Mouse (Mus musculus) embryonic fibroblast, embryonic 13.5 days (primary cell): ENCODE measurements around the gene Olfr76. TPM values are rescaled to one million over a fixed set of nuclear protein-coding genes. Genes with fewer than 3 reads are reported as not detected.
"Not testable (repeated sequence)": the region's sequence is repeated elsewhere in the genome, so short reads cannot be mapped to it uniquely, and the experiment has no call there.

ENCODE experiments used
- H3K27ac ChIP-seq: 2 replicates; pipeline ENCODE4 v1.5.1; 2012; ENCODE audit warnings: low read length, control low read depth, inconsistent platforms; ENCODE audit not compliant: insufficient read depth
- H3K4me1 ChIP-seq: 2 replicates; pipeline ENCODE4 v1.6.1; 2011; ENCODE audit warnings: low read length; ENCODE audit not compliant: control insufficient read depth, insufficient read depth
- H3K4me3 ChIP-seq: 2 replicates; pipeline ENCODE4 v1.5.1; 2011; ENCODE audit warnings: mild to moderate bottlenecking, control low read depth, low read length; ENCODE audit not compliant: insufficient read depth
- CTCF ChIP-seq: IDR thresholded peaks from 2 replicates; pipeline ENCODE4 v1.5.1; 2011; ENCODE audit warnings: mild to moderate bottlenecking, control low read depth, low read length, moderate library complexity, borderline replicate concordance; ENCODE audit not compliant: insufficient read depth
- POLR2A ChIP-seq: IDR thresholded peaks from 2 replicates; pipeline ENCODE4 v1.6.1; 2011; ENCODE audit warnings: low read depth, mild to moderate bottlenecking, control low read depth, low read length, moderate library complexity
- polyA plus RNA-seq: library from polyadenylated mRNA; stranded (reverse); fragments of >200 nt; gene quantifications from 2 replicates; pipeline ENCODE4 v1.2.4, GENCODE M21; 2011; ENCODE audit warnings: low read depth; ENCODE audit not compliant: missing spikeins, insufficient read length

Olfr76 gene
- not detected in 2 replicates for polyA plus RNA-seq

DNA sequence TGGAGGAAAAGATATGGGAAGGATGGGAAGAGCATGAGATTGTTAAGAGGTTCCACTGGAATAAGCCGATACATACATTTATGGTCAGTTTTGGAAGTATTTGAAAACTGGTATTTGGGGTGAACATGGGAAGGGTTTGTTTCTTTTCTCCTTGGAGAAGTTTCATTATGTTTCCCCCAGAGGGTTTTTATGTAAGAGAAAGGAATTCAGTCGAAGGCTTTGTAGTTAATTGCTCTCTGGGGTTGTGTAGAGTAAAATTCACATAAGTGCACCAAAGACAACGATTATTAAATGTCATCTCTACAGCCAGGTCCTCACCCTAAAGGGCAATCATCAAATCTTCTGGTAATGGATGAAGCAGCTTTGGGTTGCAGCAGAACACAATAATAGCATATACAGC, at the start of gene Olfr76:
TSS of gene Olfr76 (minus strand) at position 101 of the 400 bp plus-strand sequence.
- Histone ChIP-seq H3K4me3 (no peak within 1 kb of the TSS), H3K4me1 (no peaks in the 10 kb centered on the region), H3K27ac (no peak within 1 kb of the TSS)
- TF ChIP-seq POLR2A: no peak
- no peak for TF ChIP-seq CTCF

GRCm38 (mm10) chr19:12170062-12170599, 47.1 kb upstream of the Olfr76 start, which contains the start of gene Olfr1555-ps1:
Gene Olfr1555-ps1, minus strand, starts transcription at chr19:12170112.
- H3K4me3 ChIP-seq, H3K4me1 ChIP-seq, H3K27ac ChIP-seq: not testable (repeated sequence)

- Histone ChIP-seq H3K27ac (no peak overlapping the region), H3K4me3 (no peak overlapping the region), H3K4me1 (no peaks in the 10 kb centered on the region)
- TF ChIP-seq POLR2A: no peak
- no peak for TF ChIP-seq CTCF
Observed at GRCm38 (mm10) chr19:12145452-12145851, 22.4 kb upstream of the Olfr76 start.

DNA sequence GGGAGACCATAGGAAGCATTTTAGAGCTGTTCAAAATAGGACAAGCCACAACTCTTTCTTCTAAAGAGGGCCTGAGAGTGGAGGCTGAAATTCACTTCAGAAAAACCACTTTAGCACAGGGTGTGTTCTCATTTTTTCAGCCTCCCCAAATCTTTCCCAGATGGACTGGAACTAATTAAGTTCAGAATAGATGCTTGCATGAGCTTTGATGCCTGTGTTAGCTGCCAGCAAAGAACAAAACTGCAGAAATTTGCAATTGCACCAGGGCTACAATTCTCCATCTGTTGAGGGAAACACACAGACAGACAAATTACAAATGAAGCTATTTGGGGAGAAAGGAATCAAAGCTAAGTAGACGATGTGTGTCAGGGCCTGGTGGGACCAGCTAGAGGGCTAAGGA, 20.4 kb upstream of the Olfr76 start:
- Histone ChIP-seq H3K27ac (no peak overlapping the region), H3K4me1 (no peaks in the 10 kb centered on the region), H3K4me3 (no peak overlapping the region)
- TF ChIP-seq POLR2A (no peak), CTCF (no peak)

DNA sequence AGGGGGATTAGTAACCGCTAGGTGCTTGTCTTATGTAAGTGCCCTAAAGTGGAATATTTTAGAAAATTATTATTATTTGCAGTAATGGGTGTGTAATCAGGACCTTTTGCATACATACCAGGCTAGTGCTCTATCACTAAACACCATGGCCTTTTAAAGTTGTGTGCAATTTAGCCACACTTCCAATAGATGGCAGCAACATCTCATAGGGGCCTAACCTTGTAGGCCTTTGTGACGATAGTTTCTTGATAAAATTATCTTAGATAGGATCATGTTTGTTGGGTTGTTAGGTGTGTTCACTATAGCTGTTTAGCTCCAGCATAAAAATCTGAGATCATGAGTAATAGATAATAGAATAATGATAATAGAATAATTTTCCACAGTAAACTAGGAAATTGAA, 11.3 kb upstream of the Olfr76 start:
- Histone ChIP-seq H3K4me1 (no peaks in the 10 kb centered on the region), H3K27ac (no peak overlapping the region), H3K4me3 (no peak overlapping the region)
- no peak for TF ChIP-seq CTCF
- TF ChIP-seq POLR2A: no peak

- Histone ChIP-seq H3K27ac (no peak overlapping the region), H3K4me1 (no peaks in the 10 kb centered on the region), H3K4me3 (no peak overlapping the region)
- TF ChIP-seq CTCF: no peak
- TF ChIP-seq POLR2A: no peak
Observed at GRCm38 (mm10) chr19:12116464-12116863, 6.5 kb downstream of the Olfr76 start.

DNA sequence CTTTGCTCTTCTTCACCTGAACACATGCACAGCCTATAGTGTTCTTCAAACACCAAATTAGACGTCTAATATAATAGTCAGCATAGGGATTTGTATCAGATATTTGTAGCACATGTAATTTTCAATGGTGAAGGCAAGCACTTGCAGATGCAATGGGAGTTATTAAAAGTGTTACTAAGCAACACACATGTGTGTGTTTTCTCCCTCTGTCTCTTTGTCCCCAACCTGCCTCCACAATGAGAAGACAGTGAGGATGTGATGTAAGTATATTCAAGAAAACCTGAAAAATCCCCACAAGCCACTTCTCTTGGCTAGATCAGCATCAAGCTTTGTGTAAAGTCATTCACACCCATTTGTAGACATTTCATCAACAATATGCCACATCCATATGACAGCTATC, 7.2 kb downstream of the Olfr76 start, which contains the start of gene Olfr1428:
TSS of gene Olfr1428 (minus strand) at position 101 of the 400 bp plus-strand sequence.
- TF ChIP-seq CTCF: no peak
- no peak for TF ChIP-seq POLR2A
- Histone ChIP-seq H3K4me1 (no peaks in the 10 kb centered on the region), H3K4me3 (no peak within 1 kb of the TSS), H3K27ac (no peak within 1 kb of the TSS)

GRCm38 (mm10) chr19:12113807-12114206, 9.2 kb downstream of the Olfr76 start:
- no peak overlapping the region for H3K27ac ChIP-seq
- TF ChIP-seq CTCF (no peak), POLR2A (no peak)
- no peaks in the 10 kb centered on the region for H3K4me1 ChIP-seq
- H3K4me3 ChIP-seq: no peak overlapping the region

DNA sequence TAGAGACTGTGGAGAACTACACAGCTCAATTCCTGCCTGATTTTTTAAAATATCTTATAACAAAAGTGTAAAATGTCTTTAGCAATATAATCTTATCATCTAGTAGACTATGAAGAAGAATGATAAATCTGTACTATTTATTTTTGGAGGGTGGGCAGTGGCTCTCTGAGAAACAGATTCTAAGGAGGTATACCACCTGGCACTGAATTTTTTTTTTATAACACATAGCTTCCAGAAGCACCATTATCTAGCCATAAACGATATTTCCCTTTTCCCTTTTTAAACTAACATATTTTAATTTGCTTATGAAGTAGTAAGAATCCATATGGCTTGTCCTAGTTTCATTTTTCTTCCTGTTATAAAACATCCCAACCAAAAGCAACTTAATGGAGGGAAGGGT, 18.5 kb downstream of the Olfr76 start:
- H3K27ac ChIP-seq: no peak overlapping the region
- no peak overlapping the region for H3K4me3 ChIP-seq
- TF ChIP-seq POLR2A: no peak
- TF ChIP-seq CTCF: no peak
- no peaks in the 10 kb centered on the region for H3K4me1 ChIP-seq

DNA sequence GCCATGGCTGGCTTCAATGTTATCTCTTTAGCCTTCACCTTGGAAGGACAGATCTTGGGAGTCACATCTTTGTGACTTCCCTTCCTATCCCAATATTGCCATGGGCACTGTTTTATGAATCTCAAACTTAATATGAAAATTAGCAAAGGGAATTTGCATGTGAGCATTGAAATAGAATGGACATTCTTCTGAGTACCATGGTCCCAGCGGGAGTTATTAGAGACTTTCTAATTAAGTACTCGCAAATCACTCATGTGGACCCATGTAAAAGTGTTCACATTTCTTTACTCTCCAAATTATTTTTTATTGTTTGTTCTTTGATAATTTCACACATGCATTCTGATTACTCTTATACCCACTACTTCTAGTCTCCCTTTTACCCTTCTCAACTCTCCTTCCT, 19.8 kb downstream of the Olfr76 start, which contains the start of gene Olfr1427:
TSS of gene Olfr1427 (minus strand) at position 101 of the 400 bp plus-strand sequence.
- Histone ChIP-seq H3K4me3 (no peak within 1 kb of the TSS), H3K27ac (no peak within 1 kb of the TSS), H3K4me1 (no peaks in the 10 kb centered on the region)
- no peak for TF ChIP-seq CTCF
- no peak for TF ChIP-seq POLR2A

DNA sequence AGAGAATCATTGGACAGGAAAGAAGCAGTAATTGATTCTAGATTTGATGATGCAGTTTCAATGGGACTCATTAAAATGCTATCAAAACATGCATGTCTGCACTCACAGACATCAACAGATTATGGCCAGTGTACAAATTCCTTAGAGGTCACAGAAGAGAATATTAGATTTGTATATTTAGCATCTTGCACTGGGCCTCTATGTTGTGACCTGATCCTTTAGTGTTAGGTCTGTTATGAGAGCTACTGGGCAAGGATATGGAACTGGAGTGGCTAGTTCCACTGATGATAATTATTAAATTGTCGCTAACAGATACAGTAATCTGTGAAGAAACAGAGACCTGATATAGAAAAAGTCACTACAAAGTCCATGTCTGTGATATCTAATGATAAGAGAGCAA, 31.1 kb downstream of the Olfr76 start, which contains the start of gene Olfr1426:
TSS of gene Olfr1426 (minus strand) at position 101 of the 400 bp plus-strand sequence.
- TF ChIP-seq POLR2A: no peak
- no peak for TF ChIP-seq CTCF
- H3K27ac ChIP-seq: no peak within 1 kb of the TSS

GRCm38 (mm10) chr19:12077631-12078030, 45.4 kb downstream of the Olfr76 start, which contains the start of gene Olfr1425:
Gene Olfr1425, minus strand, starts transcription at chr19:12077731.
- not testable (repeated sequence) for H3K4me3 ChIP-seq, H3K27ac ChIP-seq, H3K4me1 ChIP-seq

More for the DNA sequence above, 31.1 kb downstream of the Olfr76 start, which contains the start of gene Olfr1426:
- Histone ChIP-seq H3K4me3 (no peak within 1 kb of the TSS), H3K4me1 (no peaks in the 10 kb centered on the region)

DNA sequence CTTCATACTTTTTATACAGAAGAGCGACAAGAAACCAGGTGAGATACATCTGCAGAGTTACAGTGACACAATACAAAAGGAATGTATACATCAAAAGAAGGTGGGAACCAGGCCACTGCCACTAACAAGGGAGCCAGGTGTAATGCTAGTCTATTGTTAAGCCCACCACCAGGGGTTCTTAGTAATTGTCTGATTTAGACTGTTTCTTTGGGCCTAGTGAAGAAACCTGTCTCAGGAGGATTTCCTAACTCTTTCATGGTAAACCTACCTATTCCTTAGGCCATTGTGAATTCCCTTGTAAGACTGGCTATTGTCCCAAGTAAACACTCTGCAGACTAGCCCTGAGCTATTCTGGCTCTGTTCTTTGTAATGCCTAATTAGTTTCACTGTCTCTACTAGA, 53.5 kb downstream of the Olfr76 start:
- not testable (repeated sequence) for H3K4me1 ChIP-seq, H3K27ac ChIP-seq, H3K4me3 ChIP-seq
